Mouse (Mus musculus) right cerebral cortex, adult 2 months (tissue): ENCODE measurements around the gene Tcte2.
"Not testable (repeated sequence)": the region's sequence is repeated elsewhere in the genome, so short reads cannot be mapped to it uniquely, and the experiment has no call there.

Source experiments
- DNase-seq, 2 experiments: peaks; one replicate each; pipeline ENCODE4 v3.0.0; 2021 to 2022; ENCODE audit warnings: low spot score in 2 of 2

The Tcte2 gene

DNA sequence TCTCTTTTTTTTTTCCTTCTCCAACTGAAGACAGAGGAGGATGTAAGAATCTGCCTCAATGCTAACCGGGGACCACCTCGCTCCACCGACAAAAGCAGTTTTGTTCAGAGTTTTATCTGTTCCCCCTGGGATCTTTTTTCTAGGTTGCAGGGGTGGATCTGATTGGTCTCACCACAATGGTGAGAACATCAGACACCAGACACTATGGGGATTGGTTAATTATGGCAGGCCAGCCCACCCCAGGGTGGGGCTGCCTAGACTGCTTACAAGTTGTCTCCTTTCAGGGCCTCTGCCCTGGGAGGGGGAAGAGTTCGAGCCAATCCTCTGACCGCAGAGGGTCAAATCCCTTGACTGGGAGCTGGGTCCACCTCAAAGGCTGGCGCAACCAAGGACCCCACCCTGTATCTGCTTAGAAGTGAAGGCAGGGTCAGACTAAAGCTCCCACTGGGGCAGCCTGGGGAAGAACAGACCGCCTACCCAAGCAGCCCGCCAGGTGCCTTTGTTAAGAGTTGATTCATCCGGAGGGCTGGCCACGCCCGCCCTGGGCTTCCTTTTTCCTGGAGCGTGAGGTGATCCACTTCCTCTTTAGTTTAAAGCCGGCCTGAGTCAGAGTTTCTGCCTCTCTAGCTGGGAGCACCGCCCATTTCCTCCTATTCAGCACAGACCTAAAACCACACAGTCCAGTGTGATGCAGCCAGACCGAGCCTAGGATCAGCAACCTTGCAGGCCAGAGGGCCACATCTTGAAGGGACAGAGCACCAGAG, 78.0 kb downstream of the Tcte2 start:
- no peak for DNase-seq

DNA sequence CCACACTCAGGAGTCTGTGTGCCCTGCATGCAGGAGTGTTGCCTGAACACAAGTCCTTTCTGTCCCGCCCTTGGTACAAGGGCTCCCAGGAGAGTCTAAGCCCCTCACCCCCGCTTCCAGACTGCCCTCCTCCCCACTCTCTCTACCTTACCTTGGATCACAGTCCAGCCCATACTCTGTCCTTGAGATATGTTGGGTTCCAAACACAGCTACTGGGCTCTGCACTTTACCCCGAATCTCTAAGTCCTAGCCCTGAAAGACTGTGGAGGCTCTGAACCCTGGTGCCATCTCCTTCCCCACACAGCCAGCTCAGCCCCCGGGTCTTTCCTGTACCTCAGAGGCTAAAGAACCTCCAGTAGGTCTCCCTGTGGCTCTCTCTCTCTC, 78.6 kb downstream of the Tcte2 start:
- DNase-seq: no peak

DNA sequence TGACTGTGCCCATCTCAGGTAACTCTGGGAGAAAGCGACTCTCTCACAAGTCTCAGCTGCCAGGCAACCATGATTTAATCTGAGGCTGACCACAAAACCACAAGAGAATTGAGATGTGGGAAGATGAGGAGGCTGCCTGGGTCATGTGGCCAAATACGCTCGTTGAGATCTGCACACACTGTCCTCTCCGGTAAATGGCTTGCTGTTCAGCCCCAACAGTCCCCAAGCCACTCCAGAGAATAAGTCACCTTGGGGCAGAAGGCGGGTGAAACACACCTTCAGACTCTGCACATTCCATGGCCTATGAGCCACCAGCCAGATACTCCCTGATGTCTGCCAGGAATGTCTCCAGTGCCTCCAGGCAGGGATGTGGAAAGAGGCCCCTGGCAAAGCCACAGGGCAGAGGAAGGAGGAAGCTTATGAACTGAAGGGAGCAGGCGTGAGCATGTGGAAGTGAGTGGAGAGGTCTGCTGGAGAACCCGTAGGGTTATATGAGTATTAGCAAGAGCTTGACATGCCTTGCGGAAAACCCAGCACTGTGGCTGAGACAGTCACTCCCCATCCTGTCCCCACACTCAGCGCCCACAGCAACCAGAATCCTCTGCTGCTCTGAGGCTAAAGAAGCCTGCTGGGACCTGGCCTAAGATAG, 79.1 kb downstream of the Tcte2 start:
- DNase-seq: no peak

DNA sequence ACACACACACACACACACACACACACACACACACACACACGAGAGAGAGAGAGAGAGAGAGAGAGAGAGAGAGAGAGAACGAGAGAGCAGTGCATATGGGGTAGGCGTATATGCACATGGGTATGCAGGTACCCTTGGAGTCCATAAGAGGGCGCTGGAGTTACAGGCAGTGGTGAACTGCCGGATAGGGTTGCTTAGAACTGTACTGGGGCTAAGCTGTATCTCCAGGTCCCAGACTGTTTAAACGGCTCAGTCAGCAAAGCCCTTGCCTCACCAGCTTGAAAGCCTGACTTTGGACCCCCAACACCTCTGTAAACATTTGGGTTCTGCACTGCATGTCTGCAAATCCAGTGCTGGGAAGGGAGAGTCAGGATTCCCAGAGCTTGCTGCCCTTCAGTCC, 79.9 kb downstream of the Tcte2 start:
- no peak for DNase-seq

DNA sequence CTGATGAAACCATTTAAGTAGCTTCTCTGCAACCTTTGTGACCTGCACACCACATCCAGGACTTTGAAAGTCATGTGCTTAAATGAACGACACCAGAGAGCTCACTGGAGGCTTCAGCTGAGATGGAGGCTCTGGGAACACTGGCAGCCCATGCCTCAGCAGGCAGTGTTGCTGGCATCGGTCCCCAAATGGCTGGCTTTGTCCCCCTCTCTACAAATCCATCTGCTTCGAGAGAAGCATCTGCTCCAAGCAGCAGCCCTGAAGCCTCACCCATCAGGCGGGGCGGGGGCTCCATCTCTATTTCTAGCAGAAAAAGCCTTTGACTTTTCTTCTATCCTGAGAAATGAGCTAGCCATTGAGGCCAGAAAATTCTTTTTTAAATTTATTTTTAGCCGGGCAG, 80.5 kb downstream of the Tcte2 start:
- DNase-seq: peak; percentile 47

DNA sequence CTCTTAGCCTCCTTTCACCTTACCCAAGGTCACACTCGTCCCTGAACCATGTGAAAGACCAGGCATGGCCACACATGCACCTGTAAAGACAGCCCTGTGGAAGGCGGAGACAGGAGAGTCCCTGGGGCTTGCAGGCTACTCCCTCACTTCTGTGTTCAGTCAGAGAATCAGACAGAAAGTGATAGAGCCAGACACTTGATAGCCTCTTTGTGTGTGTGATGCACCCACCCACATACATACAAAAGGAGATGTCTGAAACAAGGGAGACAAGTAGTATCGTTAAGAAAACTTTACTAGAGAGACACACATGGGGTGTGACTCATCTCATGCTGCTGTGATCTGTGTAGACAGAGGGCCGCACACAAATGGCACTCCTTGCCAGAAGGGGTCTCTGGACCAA, 81.3 kb downstream of the Tcte2 start:
- no peak for DNase-seq

DNA sequence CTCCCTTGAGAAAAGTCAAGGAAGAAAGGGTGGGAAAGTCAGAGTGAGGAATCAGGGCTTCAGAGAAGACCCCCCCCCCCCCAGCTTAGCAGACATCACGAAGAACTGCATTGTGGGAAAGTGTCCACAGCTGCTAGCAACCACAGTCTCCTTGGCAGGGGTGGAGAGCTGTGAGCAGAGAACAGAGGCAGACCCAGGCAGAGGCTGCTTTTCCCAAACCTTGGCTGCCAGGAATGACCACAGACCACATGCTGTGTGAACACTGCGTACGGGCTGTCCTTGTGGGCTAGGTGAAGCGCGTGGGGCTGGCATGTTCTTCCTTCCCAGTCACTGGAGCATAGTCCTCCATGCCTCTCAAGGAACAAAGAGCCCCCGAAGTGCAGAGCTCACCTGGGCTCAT, 81.9 kb downstream of the Tcte2 start:
- no peak for DNase-seq

DNA sequence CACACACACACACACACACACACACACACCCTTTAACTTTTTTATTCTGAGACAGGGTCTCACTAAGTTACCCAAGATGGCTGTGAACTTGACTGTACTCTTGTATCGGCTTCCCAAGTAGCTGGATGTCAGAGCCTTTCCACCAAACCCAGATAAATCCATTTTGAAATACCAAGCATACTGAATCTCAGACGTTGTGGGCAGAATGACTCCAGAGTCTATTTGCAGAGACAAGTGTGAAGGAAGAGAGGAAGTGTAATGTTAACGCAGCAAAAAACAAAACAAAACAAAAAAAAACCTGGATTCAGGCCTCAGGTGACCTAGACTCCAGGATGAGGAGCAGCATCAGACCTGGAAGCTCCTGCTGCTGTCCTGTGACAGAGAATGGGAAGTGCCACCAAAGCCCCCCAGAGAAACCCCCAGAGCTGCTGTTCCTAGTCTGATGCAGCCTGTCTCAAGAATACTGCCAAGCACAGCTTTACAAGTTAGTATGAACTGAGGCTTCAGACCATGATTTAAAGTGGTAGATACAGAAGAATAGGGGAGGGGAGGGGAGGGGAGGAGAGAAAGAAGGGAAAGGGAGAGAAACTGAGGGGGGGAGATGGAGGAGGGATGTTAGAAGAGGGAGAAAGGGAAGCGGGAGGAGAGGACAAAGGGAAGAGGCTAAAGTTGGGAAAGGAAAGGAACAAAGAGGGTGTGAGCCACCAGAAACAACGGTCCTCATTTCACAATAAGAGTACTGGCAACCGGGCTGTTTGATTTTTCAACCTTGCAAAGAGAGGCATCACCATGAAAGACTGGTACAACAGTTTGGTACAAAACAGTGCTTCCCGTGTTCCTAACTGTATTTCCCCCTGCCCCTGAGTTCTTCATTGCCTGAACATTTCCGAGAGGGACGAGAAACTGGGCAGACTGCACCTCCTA, 84.1 kb downstream of the Tcte2 start:
- peak in 1 of 2 experiments; percentile 38 for DNase-seq

DNA sequence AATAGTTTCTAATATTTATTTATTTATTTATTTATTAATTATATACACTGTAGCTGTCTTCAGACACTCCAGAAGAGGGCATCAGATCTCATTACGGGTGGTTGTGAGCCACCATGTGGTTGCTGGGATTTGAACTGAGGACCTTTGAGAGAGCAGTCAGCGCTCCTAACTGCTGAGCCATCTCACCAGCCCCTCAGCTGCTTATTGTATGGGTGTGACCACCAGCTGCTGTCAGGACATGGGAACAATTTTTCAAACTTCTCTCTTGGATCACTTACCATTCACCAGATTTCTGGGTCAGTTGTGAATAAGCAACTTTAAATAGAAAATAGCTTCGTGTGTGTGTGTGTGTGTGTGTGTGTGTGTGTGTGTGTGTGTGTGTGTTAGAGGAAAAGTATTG, 85.5 kb downstream of the Tcte2 start:
- not testable (repeated sequence) for DNase-seq

DNA sequence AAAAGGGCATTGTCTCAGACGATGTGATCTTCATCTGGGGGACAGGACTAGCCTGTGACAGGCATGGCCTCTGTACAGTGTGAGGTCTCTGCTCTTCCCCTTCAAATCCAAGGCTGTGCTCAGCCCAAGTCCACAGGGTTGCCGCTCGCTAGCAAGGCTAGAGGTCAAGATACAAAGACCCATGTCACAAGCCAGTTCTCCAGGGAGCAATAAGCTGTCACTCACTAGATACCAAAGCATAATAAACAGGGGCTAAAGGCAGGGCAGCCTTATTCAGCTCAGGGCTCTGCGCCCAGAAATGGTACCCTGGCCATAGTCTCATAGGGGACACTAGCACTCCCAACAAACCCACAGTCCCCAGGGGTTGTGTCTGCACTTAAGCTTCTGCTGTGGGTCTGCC, 86.0 kb downstream of the Tcte2 start:
- DNase-seq: no peak

DNA sequence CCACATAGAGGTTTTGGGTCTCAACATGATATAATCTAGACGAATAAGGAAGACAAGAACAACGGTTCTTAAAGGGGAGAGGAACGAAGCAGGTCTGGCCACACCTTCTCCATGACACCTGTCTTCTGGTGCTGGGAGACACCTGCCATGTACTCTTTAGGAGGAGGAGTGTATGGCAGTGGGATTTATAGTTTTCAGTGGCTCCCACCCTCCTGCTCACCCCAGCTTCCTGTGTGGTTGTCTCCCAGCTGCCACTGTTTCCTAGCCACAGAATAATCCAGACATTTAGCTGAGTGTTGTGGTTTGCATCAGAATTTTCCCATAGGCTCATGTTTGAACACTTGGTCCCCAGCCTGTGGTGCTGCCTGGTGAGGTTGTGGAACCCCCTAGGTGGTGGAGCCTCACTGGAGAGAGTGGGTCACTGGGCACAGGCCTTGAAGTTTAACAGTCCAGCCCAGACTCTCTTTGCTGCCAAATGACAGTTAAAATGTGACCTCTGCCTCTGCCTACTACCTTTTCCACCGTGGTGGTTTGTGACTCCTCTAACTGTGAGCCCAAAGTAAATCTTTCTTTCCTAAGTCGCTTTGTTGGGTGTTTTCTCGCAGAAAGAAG, 86.8 kb downstream of the Tcte2 start:
- no peak for DNase-seq

DNA sequence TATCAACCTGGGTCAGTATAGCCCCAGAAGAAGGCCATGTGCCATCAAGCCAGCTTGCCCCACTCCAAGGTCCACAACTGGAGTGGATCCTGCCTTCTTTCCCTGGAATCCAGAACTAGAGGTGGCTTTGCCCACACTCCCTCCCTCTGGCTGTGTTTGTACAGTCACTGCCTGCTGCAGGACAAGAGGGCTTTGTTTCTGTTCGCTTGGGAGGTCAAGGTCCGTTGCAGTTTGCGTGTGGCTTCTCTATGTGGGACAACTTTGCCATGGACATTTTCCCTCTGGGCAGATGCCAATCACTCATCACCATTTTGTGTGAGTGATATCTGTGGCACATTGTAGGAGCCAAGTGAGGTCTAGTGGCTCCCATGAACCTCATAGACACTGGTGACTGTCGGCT, 89.9 kb downstream of the Tcte2 start:
- DNase-seq: no peak

DNA sequence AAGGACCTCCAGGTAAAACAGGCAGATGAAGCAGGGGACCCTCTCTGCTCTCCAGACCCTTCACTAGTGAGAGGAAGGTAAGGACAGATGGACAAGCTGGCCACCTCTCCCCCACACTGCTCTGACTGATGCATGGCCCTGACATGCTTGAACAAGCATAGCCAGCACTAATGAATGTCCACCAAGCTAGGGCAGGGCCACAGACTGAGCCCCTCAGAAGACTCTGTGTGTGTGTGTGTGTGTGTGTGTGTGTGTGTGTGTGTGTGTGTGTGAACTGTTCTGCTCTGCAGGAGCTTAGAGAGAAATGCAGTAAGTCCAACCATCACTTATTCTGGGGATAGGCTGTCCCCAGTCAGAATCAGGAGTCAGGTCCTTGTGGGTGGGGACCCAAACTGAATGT, 91.4 kb downstream of the Tcte2 start:
- DNase-seq: no peak

DNA sequence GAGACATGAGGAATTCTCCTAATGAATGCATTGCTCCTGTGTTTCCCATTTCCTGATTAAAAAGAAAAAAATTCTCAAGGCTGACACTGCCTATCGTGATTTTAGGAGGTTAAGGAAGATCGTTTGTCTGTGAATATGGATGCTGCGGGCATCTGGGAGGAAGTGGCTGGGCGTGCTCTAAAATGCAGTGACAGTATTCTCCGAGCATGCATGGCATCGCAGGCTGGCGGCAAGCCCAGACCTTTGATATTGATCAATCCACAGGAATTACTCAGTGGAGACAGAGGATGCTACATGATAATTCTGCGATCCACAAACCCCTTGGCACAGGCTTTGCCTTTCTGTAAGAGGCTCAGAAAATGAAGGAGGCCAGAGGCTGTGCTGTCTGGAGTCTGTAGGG, 92.4 kb downstream of the Tcte2 start:
- peak; percentile 30 to 55 for DNase-seq

DNA sequence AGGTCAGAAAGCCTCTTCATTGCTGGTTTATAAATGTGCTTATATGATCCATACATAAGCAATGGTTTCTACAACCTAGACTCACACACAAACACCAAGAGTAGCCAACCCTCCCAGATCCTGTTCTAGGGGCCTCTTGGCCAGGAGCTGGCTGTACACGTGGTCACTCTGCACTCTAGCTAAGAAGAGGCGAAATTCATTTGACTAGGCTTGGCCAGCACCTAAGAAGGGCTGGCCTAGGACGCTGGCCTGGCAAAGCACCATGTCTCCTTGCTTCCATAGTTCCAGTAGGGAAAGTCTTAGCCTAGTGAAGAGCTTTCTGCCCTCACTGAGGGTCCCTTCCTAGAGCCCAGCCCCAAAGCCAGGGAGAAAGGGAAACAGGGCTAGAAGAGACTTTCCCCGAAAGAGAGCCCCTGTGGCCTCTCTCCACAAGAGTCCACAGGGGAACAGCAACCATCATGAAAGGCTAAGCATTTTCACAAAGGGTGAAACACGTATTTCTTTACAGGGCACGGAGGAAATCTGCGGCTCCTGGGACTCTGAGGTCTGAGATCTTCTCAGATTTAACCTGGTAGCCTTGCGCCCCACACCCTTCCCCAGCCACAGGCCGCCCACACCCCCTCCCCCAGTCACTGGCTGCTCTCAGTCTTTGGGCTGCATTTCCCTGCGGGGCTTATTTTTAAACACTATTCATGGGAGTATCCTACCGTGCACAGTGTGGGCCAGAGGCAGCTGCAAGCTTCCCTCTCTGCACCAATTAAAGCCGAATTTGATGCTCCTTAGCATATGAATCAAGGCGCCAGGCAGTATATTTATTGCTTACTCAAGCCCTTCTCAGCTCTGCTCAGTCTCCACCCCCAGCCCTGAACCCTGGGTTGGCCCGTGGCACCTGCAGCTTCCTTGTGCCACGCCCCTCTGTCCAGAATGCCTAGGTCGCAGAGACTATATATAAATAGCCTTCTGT, 93.3 kb downstream of the Tcte2 start:
- peak; percentile 57 to 65 for DNase-seq

DNA sequence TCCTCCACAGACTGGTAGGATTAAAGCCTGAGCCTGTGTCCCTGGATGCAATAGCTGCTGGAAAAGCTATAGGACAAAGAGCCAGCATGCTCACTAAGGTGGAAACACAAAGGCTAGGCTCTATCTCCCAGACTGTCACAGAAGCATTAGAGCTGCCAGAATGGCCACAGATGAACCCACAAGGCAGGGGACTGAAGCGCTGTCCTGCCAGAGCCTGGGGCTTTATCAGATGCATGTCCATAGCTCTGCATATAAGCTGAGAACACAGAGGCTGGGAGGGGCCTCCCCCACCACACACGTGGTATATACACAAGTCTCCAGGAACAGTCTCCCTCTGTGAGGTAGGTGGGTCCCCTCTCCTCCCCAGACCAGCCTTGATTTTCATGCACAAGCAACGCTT, 94.6 kb downstream of the Tcte2 start:
- no peak for DNase-seq

DNA sequence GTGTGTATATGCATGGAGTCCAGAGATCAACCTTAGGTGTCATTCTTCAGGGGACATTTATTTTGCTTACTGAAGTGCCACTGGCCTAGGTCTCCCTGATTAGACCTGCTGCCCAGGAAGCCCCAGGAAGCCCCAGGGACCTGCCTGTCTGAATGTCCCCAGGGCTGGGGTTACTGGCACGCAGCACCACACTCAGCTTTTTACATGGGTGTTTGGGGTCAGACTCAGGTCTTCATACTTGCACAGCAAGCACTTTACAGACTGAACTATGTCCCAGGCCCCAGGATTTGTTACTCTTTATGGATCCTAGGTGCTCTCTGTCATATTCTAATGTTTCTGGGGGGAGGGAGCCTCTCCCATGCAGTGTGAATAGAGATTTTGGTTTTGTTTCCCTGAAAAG, 95.9 kb downstream of the Tcte2 start:
- no peak for DNase-seq

DNA sequence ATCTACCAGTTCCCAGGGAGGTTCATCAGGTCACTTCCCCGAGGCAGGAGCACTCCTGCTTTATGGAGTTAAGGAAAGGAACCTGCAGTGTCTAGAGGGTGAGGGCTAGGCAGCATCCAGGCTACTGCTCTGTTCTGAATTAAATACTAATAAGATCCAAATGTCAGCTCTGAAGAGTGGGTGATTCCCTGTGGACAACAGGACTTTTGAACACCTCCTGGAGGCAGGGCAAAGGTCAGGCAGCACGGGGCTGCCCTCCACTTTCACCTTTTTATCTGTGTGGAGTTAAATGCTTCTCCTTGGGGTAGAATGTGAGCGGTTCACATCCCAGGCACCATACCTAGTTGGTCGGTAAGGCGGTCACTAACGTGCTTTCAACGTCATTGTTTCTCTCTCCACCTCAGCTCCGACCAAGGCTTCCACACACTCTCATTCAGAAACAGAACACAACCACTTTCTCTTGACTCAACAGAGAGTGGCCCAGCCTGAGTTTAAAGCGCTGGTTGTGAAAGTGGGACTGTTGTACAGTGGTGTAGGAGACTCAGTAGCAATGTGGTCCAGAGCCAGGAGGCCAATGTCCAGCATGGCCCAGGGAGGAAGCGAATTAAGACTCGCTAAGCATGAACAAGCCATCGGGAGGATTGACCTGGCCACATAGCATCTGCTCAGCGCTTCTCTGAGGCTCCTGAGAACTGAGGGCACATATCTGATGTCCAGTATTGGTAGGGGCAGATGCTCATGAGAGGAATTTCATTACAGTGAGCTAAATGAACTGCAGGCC, 98.0 kb downstream of the Tcte2 start:
- DNase-seq: no peak
